Mouse (Mus musculus) midbrain, embryonic 15.5 days (tissue): ENCODE measurements around the gene Dhps. TPM values are rescaled to one million over a fixed set of nuclear protein-coding genes. Genes with fewer than 3 reads are reported as not detected.
A peak's percentile ranks its signal among the peaks of the same experiment; 100 is the strongest.
"Not testable (repeated sequence)": the region's sequence is repeated elsewhere in the genome, so short reads cannot be mapped to it uniquely, and the experiment has no call there.

Experiments
- ATAC-seq: fragments of 200-750 bp; cut with Nextera tagmentation; replicated peaks from 2 replicates; pipeline ENCODE4 v1.8.0; 2017; ENCODE audit warnings: moderate TSS enrichment
- H3K27ac ChIP-seq: fragments of 300-500 bp; sonication (generic); 2 replicates; pipeline ENCODE4 v1.5.1; 2015; ENCODE audit warnings: mild to moderate bottlenecking, inconsistent platforms
- H3K27me3 ChIP-seq: fragments of 300-500 bp; sonication (generic); replicated peaks from 2 replicates; pipeline ENCODE4 v1.6.1; 2015; ENCODE audit warnings: inconsistent platforms
- H3K36me3 ChIP-seq: fragments of 300-500 bp; sonication (generic); replicated peaks from 2 replicates; pipeline ENCODE4 v1.6.1; 2015; ENCODE audit warnings: inconsistent platforms
- H3K4me1 ChIP-seq: fragments of 300-500 bp; sonication (generic); 2 replicates; pipeline ENCODE4 v1.6.1; 2015; ENCODE audit warnings: inconsistent platforms
- H3K4me2 ChIP-seq: fragments of 300-500 bp; sonication (generic); 2 replicates; pipeline ENCODE4 v1.6.1; 2015; ENCODE audit warnings: inconsistent platforms, mild to moderate bottlenecking, moderate library complexity
- H3K4me3 ChIP-seq: fragments of 300-500 bp; sonication (generic); 2 replicates; pipeline ENCODE4 v1.5.1; 2015; ENCODE audit warnings: mild to moderate bottlenecking, inconsistent platforms
- H3K9ac ChIP-seq: fragments of 300-500 bp; sonication (generic); 2 replicates; pipeline ENCODE4 v1.6.1; 2015; ENCODE audit warnings: mild to moderate bottlenecking, inconsistent platforms
- H3K9me3 ChIP-seq: fragments of 300-500 bp; sonication (generic); 2 replicates; pipeline ENCODE4 v1.6.1; 2016; ENCODE audit warnings: inconsistent platforms
- whole genome bisulfite sequencing: fragments of 180-500 bp; shearing (Covaris S2); methylation state at CpG from one replicate; pipeline ENCODE4 v1.1.7; 2015; ENCODE audit warnings: mixed read lengths; 5-methylcytosine and 5-hydroxymethylcytosine counted together
- microRNA-seq: library from miRNA; unstranded; fragments of <30 nt; microRNA quantifications from one replicate; pipeline ENCODE4, GENCODE M21; 2016
- polyA plus RNA-seq: library from polyadenylated mRNA; unstranded; fragments of >200 nt; fragmentation: Nextera tagmentation; extraction: Ambion mirVana; gene quantifications from 2 replicates; pipeline ENCODE4 v1.2.1, GENCODE M21; 2015

The Dhps gene
- polyA plus RNA-seq, 1 experiment from 2014 or later, result 111 TPM

GRCm38 (mm10) chr8:85115501-85115900 is 43.9 kb downstream of the Dhps start:
- H3K9ac ChIP-seq, result no peak overlapping the region
- 82% methylated on average over 4 of the region's 4 CpGs for WGBS

GRCm38 (mm10) chr8:85116984-85117383 is 45.4 kb downstream of the Dhps start:
- H3K27me3 ChIP-seq, result no peaks in the 10 kb centered on the region
- H3K4me3 ChIP-seq, result no peak overlapping the region
- ATAC-seq, result no peak
- H3K36me3 ChIP-seq, result no peaks in the 10 kb centered on the region
- WGBS, result 92% methylated on average over 7 of the region's 7 CpGs
- no peaks in the 10 kb centered on the region for H3K9me3 ChIP-seq
- no peak overlapping the region for H3K4me2 ChIP-seq
- H3K4me1 ChIP-seq, result peaks cover 7% of the 10 kb centered on the region; the same call in 1 of the 2 replicates
- H3K27ac ChIP-seq, result no peak overlapping the region
- H3K9ac ChIP-seq, result no peak overlapping the region

More at GRCm38 (mm10) chr8:85115501-85115900, 43.9 kb downstream of the Dhps start:
- Histone ChIP-seq H3K4me2 (no peak overlapping the region), H3K27ac (no peak overlapping the region), H3K36me3 (peaks cover 10% of the 10 kb centered on the region), H3K9me3 (no peaks in the 10 kb centered on the region), H3K27me3 (no peaks in the 10 kb centered on the region), H3K4me3 (no peak overlapping the region), H3K4me1 (peaks cover 7% of the 10 kb centered on the region; the same call in 1 of the 2 replicates)
- ATAC-seq, result no peak

GRCm38 (mm10) chr8:85119052-85119981 is 47.8 kb downstream of the Dhps start:
- H3K4me1 ChIP-seq, result peaks cover 7% of the 10 kb centered on the region; the same call in 1 of the 2 replicates
- no peaks in the 10 kb centered on the region for H3K9me3 ChIP-seq
- H3K9ac ChIP-seq, result peak overlapping the region; percentile 69
- ATAC-seq, result peak; percentile 95
- 8% methylated on average over 37 of the region's 37 CpGs for WGBS
- H3K27ac ChIP-seq, result peak overlapping the region; percentile 73
- H3K4me3 ChIP-seq, result peak overlapping the region; percentile 65
- H3K4me2 ChIP-seq, result peak overlapping the region; percentile 85
- no peaks in the 10 kb centered on the region for H3K27me3 ChIP-seq
- H3K36me3 ChIP-seq, result no peaks in the 10 kb centered on the region

- H3K36me3 ChIP-seq, H3K27ac ChIP-seq, H3K4me1 ChIP-seq, H3K9me3 ChIP-seq, H3K4me3 ChIP-seq, H3K4me2 ChIP-seq, H3K9ac ChIP-seq, H3K27me3 ChIP-seq: not testable (repeated sequence)
- 79% methylated on average over 5 of the region's 5 CpGs for WGBS
- peak; percentile 22; the same call in 1 of the 2 replicates for ATAC-seq
Measured at GRCm38 (mm10) chr8:85120251-85120650, 48.7 kb downstream of the Dhps start.

- no peak for ATAC-seq
- Histone ChIP-seq H3K9me3 (no peaks in the 10 kb centered on the region), H3K36me3 (no peaks in the 10 kb centered on the region), H3K4me1 (peaks cover 7% of the 10 kb centered on the region; the same call in 1 of the 2 replicates), H3K4me2 (no peak within 1 kb of the TSS), H3K27ac (no peak within 1 kb of the TSS), H3K27me3 (no peaks in the 10 kb centered on the region), H3K4me3 (no peak within 1 kb of the TSS), H3K9ac (no peak within 1 kb of the TSS)
- 80% methylated on average over 3 of the region's 3 CpGs for WGBS
Measured at GRCm38 (mm10) chr8:85122995-85123394, 51.4 kb downstream of the Dhps start, which contains the start of gene Zfp791. Zfp791 (minus strand) TSS chr8:85123095.

GRCm38 (mm10) chr8:85123691-85124090 is 52.1 kb downstream of the Dhps start:
- Histone ChIP-seq H3K4me1 (peaks cover 5% of the 10 kb centered on the region; the same call in 1 of the 2 replicates), H3K27me3 (no peaks in the 10 kb centered on the region), H3K36me3 (no peaks in the 10 kb centered on the region), H3K4me3 (no peak overlapping the region), H3K27ac (no peak overlapping the region), H3K4me2 (no peak overlapping the region), H3K9ac (no peak overlapping the region), H3K9me3 (no peaks in the 10 kb centered on the region)
- WGBS, result 92% methylated on average over 8 of the region's 8 CpGs
- ATAC-seq, result no peak

Small RNA genes lying within 50 kb of the gene (microRNA-seq; reads per million reads assigned to microRNA genes)
- gene Gm23388 (1.1 reads per million), gene Mir7070 (2.6 reads per million, percentile 11 among the genes with 10 or more reads in this experiment)

Other genes starting within 250 kb of the Dhps start
- gene Dand5, start 248.9 kb upstream of the Dhps start, polyA plus RNA-seq, result 12.3 and 13.4 TPM in 2 replicates
- 35.5 and 36.1 TPM in 2 replicates for gene Gadd45gip1, start 240.2 kb upstream of the Dhps start, polyA plus RNA-seq
- gene Rad23a, start 231.1 kb upstream of the Dhps start, polyA plus RNA-seq, result 88.2 and 91.7 TPM in 2 replicates
- gene Calr, start 224.8 kb upstream of the Dhps start, polyA plus RNA-seq, result 669 and 673 TPM in 2 replicates
- gene Farsa, start 214.8 kb upstream of the Dhps start, polyA plus RNA-seq, result 126 and 127 TPM in 2 replicates
- 18.4 and 22.0 TPM in 2 replicates for gene Syce2, start 199.6 kb upstream of the Dhps start, polyA plus RNA-seq
- gene Gcdh, start 177.8 kb upstream of the Dhps start, polyA plus RNA-seq, result 36.1 and 37.1 TPM in 2 replicates
- 0.65 and 0.79 TPM in 2 replicates for gene Klf1, start 169.8 kb upstream of the Dhps start, polyA plus RNA-seq
- gene Dnase2a, start 163.2 kb upstream of the Dhps start, polyA plus RNA-seq, result 7.1 and 7.6 TPM in 2 replicates
- gene Mast1, start 134.4 kb upstream of the Dhps start, polyA plus RNA-seq, result 76.2 and 84.8 TPM in 2 replicates
- 2.8 and 3.4 TPM in 2 replicates for gene Rtbdn, start 124.8 kb upstream of the Dhps start, polyA plus RNA-seq
- gene Gm49661, start 102.3 kb upstream of the Dhps start, polyA plus RNA-seq, result not detected in 2 replicates
- 1,276 and 1,344 TPM in 2 replicates for gene Prdx2, start 102.2 kb upstream of the Dhps start, polyA plus RNA-seq
- gene Rnaseh2a, start 102.0 kb upstream of the Dhps start, polyA plus RNA-seq, result 54.2 and 54.7 TPM in 2 replicates
- 5.5 and 6.8 TPM in 2 replicates for gene Junb, start 93.0 kb upstream of the Dhps start, polyA plus RNA-seq
- 38.9 and 41.1 TPM in 2 replicates for gene Hook2, start 81.2 kb upstream of the Dhps start, polyA plus RNA-seq
- not detected in 2 replicates for gene Best2, start 57.2 kb upstream of the Dhps start, polyA plus RNA-seq
- 146 and 159 TPM in 2 replicates for gene Asna1, start 46.5 kb upstream of the Dhps start, polyA plus RNA-seq
- 121 and 124 TPM in 2 replicates for gene Trir, start 44.9 kb upstream of the Dhps start, polyA plus RNA-seq
- 64.2 and 71.0 TPM in 2 replicates for gene Tnpo2, start 34.8 kb upstream of the Dhps start, polyA plus RNA-seq
- 84.5 and 86.2 TPM in 2 replicates for gene Fbxw9, start 11.7 kb upstream of the Dhps start, polyA plus RNA-seq
- 0.89 and 2.0 TPM in 2 replicates for gene Gm5741, start 3.8 kb upstream of the Dhps start, polyA plus RNA-seq
- 135 TPM in 2 replicates for gene Wdr83os, start 9.0 kb downstream of the Dhps start, polyA plus RNA-seq
- gene Wdr83, start 9.5 kb downstream of the Dhps start, polyA plus RNA-seq, result 60.3 and 66.9 TPM in 2 replicates
- 19.8 and 20.0 TPM in 2 replicates for gene Man2b1, start 11.5 kb downstream of the Dhps start, polyA plus RNA-seq
- gene Zfp791, start 51.3 kb downstream of the Dhps start, polyA plus RNA-seq, result 4.2 and 4.6 TPM in 2 replicates
- gene Cks1brt, start 80.2 kb downstream of the Dhps start, polyA plus RNA-seq, result not detected in 2 replicates
- not detected in 2 replicates for gene Olfr371, start 154.2 kb downstream of the Dhps start, polyA plus RNA-seq
- 65.3 and 70.5 TPM in 2 replicates for gene Orc6, start 227.9 kb downstream of the Dhps start, polyA plus RNA-seq
- gene Vps35, start 228.0 kb downstream of the Dhps start, polyA plus RNA-seq, result 163 and 170 TPM in 2 replicates